Mouse (Mus musculus) ES-E14 (cell line): Measurements from ENCODE around the gene Prickle1. TPM values are rescaled to one million over a fixed set of nuclear protein-coding genes. Genes with fewer than 3 reads are reported as not detected.

Experiments
- DNase-seq: peaks from one replicate; pipeline ENCODE4 v3.0.0-alpha.2; 2013; ENCODE audit warnings: low read depth, low spot score
- H3K27ac ChIP-seq: 2 replicates; pipeline ENCODE4 v1.5.1; 2012; ENCODE audit warnings: low read depth, mild to moderate bottlenecking, low read length, moderate library complexity, mixed read lengths; ENCODE audit not compliant: poor library complexity, insufficient read depth, severe bottlenecking
- H3K36me3 ChIP-seq: 2 replicates; pipeline ENCODE4 v1.6.1; 2012; ENCODE audit warnings: mild to moderate bottlenecking, low read length, moderate library complexity, mixed read lengths; ENCODE audit not compliant: control insufficient read depth, poor library complexity, insufficient read depth, severe bottlenecking
- H3K4me1 ChIP-seq, 2 experiments: fragments of 150-350 bp in 1 of 2; sonication (generic) in 1 of 2; 2 replicates each; pipeline ENCODE4 v1.6.1; 2012; ENCODE audit warnings: low read length in 2 of 2, mild to moderate bottlenecking in 1 of 2, mixed read lengths in 1 of 2; ENCODE audit not compliant: control insufficient read depth in 2 of 2, insufficient read depth in 2 of 2, poor library complexity in 1 of 2
- H3K4me3 ChIP-seq, 2 experiments: fragments of 150-350 bp in 1 of 2; sonication (generic) in 1 of 2; 2 replicates each; pipeline ENCODE4 v1.5.1; 2012; ENCODE audit warnings: low read length in 2 of 2, low read depth in 1 of 2, mild to moderate bottlenecking in 1 of 2, mixed read lengths in 1 of 2; ENCODE audit not compliant: insufficient read depth in 1 of 2, poor library complexity in 1 of 2, severe bottlenecking in 1 of 2
- H3K9ac ChIP-seq: 2 replicates; pipeline ENCODE4 v1.6.1; 2012; ENCODE audit warnings: low read depth, mild to moderate bottlenecking, low read length, mixed read lengths; ENCODE audit not compliant: poor library complexity, insufficient read depth, severe bottlenecking
- H3K9me3 ChIP-seq: fragments of 150-350 bp; sonication (generic); 2 replicates; pipeline ENCODE4 v1.6.1; 2012; ENCODE audit warnings: low read depth, mild to moderate bottlenecking, low read length; ENCODE audit not compliant: control insufficient read depth, insufficient read depth
- CHD2 ChIP-seq: IDR thresholded peaks from 2 replicates; pipeline ENCODE4 v1.6.1; 2014; ENCODE audit warnings: mild to moderate bottlenecking, low read depth, low read length, inconsistent platforms
- HCFC1 ChIP-seq: IDR thresholded peaks from 2 replicates; pipeline ENCODE4 v1.6.1; 2012; ENCODE audit warnings: low read length, inconsistent platforms, borderline replicate concordance; ENCODE audit not compliant: insufficient read depth
- MAFK ChIP-seq: IDR thresholded peaks from 2 replicates; pipeline ENCODE4 v1.6.1; 2014; ENCODE audit warnings: mild to moderate bottlenecking, low read depth, low read length, inconsistent platforms; ENCODE audit not compliant: insufficient read depth
- ZC3H11A ChIP-seq: IDR thresholded peaks from 2 replicates; pipeline ENCODE4 v1.6.1; 2012; ENCODE audit warnings: low read depth, mild to moderate bottlenecking, inconsistent platforms, low read length, borderline replicate concordance
- ZNF384 ChIP-seq: IDR thresholded peaks from 2 replicates; pipeline ENCODE4 v1.6.1; 2012; ENCODE audit warnings: low read depth, low read length, inconsistent platforms
- in situ Hi-C, 2 experiments: fragments of 600-800 bp; cut with MboI; formaldehyde crosslinking; loops; one replicate each; pipeline ENCODE4 v1.15.1; 2025; ENCODE audit warnings: low sequenced_read_pairs in 2 of 2, inconsistent platforms in 1 of 2; ENCODE audit not compliant: unreplicated experiment in 2 of 2
- total RNA-seq: library from RNA; depleted of rRNA; stranded (reverse); fragments of 300-350 nt; gene quantifications from 2 replicates; pipeline ENCODE4 v1.2.3, GENCODE M21; 2012

Gene Prickle1
- total RNA-seq, 1 experiment, result 7.7 TPM

- Histone ChIP-seq H3K9ac (no peak overlapping the region), H3K9me3 (no peaks in the 10 kb centered on the region), H3K27ac (no peak overlapping the region), H3K4me1 (no peaks in the 10 kb centered on the region), H3K4me3 (no peak overlapping the region), H3K36me3 (no peaks in the 10 kb centered on the region)
- TF ChIP-seq ZNF384 (no peak), CHD2 (no peak), ZC3H11A (no peak), HCFC1 (no peak), MAFK (no peak)
- no peak for DNase-seq
- in situ Hi-C loops, result loop anchor here (25.0 kb wide), 1 partner anchor 620 kb away; no protein-coding TSS in a partner anchor
These were observed 3.1 kb downstream of the Prickle1 start for GRCm38 (mm10) chr15:93592596-93592995.

GRCm38 (mm10) chr15:93591831-93592321 lies 3.8 kb downstream of the Prickle1 start:
- no peak overlapping the region for H3K9ac ChIP-seq
- no peaks in the 10 kb centered on the region for H3K9me3 ChIP-seq
- no peak for DNase-seq
- H3K4me3 ChIP-seq, result no peak overlapping the region
- in situ Hi-C loops, result loop anchor here (25.0 kb wide), 1 partner anchor 620 kb away; no protein-coding TSS in a partner anchor
- TF ChIP-seq CHD2, result no peak
- TF ChIP-seq ZNF384, result no peak
- no peak for TF ChIP-seq HCFC1
- TF ChIP-seq ZC3H11A, result no peak
- no peak for TF ChIP-seq MAFK
- no peaks in the 10 kb centered on the region; a peak in 1 of 4 replicates for H3K4me1 ChIP-seq
- H3K27ac ChIP-seq, result no peak overlapping the region
- no peaks in the 10 kb centered on the region for H3K36me3 ChIP-seq

GRCm38 (mm10) chr15:93591371-93591770 lies 4.3 kb downstream of the Prickle1 start:
- no peak overlapping the region for H3K4me3 ChIP-seq
- in situ Hi-C loops, result loop anchor here (25.0 kb wide), 1 partner anchor 621 kb away; no protein-coding TSS in a partner anchor
- no peak overlapping the region for H3K27ac ChIP-seq
- no peak overlapping the region for H3K9ac ChIP-seq
- peak; percentile 61; the same call in 1 of the 2 replicates for TF ChIP-seq MAFK
- no peak for TF ChIP-seq CHD2
- no peak for DNase-seq
- no peaks in the 10 kb centered on the region for H3K36me3 ChIP-seq
- H3K9me3 ChIP-seq, result no peaks in the 10 kb centered on the region
- no peaks in the 10 kb centered on the region; a peak in 1 of 4 replicates for H3K4me1 ChIP-seq

- no peaks in the 10 kb centered on the region for H3K9me3 ChIP-seq
These were observed 7.3 kb downstream of the Prickle1 start for GRCm38 (mm10) chr15:93588401-93588800.

More at GRCm38 (mm10) chr15:93588401-93588800, 7.3 kb downstream of the Prickle1 start:
- no peak for TF ChIP-seq HCFC1
- no peak for TF ChIP-seq CHD2
- TF ChIP-seq ZC3H11A, result no peak
- no peak for TF ChIP-seq MAFK
- TF ChIP-seq ZNF384, result no peak
- no peak overlapping the region for H3K9ac ChIP-seq
- H3K4me3 ChIP-seq, result no peak overlapping the region
- H3K27ac ChIP-seq, result no peak overlapping the region
- H3K4me1 ChIP-seq, result no peaks in the 10 kb centered on the region; a peak in 1 of 4 replicates
- DNase-seq, result no peak
- no peaks in the 10 kb centered on the region for H3K36me3 ChIP-seq
- in situ Hi-C loops, result loop anchor here (25.0 kb wide), 1 partner anchor 624 kb away; no protein-coding TSS in a partner anchor
